Mouse (Mus musculus): ENCODE measurements around the gene Eef1a1. TPM values are rescaled to one million over a fixed set of nuclear protein-coding genes. Genes with fewer than 3 reads are reported as not detected.

Gene Eef1a1
- polyA plus RNA-seq, 1 experiment: 3,172 TPM

GRCm38 (mm10) chr9:78429551-78429950 is 59.4 kb downstream of the Eef1a1 start:
- TF ChIP-seq CTCF (IDR thresholded peaks at IDR 0.05; ENCODE audit: insufficient read depth, low read length): no peak
- Histone ChIP-seq H3K4me1 (ENCODE audit: control insufficient read depth, insufficient read depth, low read length) (peaks cover 3% of the 10 kb centered on the region), H3K4me3 (replicated peaks; ENCODE audit: extremely low read depth, low read depth, low read length) (no peak overlapping the region)
- WGBS: 60% methylated on average over 2 of the region's 2 CpGs
- no peak for DNase-seq

- Histone ChIP-seq H3K4me1 (ENCODE audit: control insufficient read depth, insufficient read depth, low read length) (peaks cover 3% of the 10 kb centered on the region), H3K4me3 (replicated peaks; ENCODE audit: extremely low read depth, low read depth, low read length) (no peak overlapping the region)
- 77% methylated on average over 4 of the region's 4 CpGs for WGBS
- no peak for TF ChIP-seq CTCF (IDR thresholded peaks at IDR 0.05; ENCODE audit: insufficient read depth, low read length)
- no peak for TF ChIP-seq POLR2A (IDR thresholded peaks at IDR 0.05; ENCODE audit: borderline replicate concordance, extremely low read depth, low read depth, low read length)
- DNase-seq: no peak
These were observed 60.0 kb downstream of the Eef1a1 start for GRCm38 (mm10) chr9:78428870-78429432.

Other genes starting within 250 kb of the Eef1a1 start
- 1.4 TPM in 1 of 2 replicates, not detected in the other for gene Gm3776, start 232.0 kb downstream of the Eef1a1 start, polyA plus RNA-seq (2012; rRNA removed)
- not detected in 2 replicates for gene Gm10639, start 199.2 kb downstream of the Eef1a1 start, polyA plus RNA-seq (2012; rRNA removed)
- gene Omt2a, start 174.4 kb downstream of the Eef1a1 start, polyA plus RNA-seq (2012; rRNA removed): not detected in 2 replicates
- gene Omt2b, start 161.6 kb downstream of the Eef1a1 start, polyA plus RNA-seq (2012; rRNA removed): not detected in 2 replicates
- gene Gsta2, start 133.4 kb downstream of the Eef1a1 start, polyA plus RNA-seq (2012; rRNA removed): 1.9 and 5.0 TPM in 2 replicates
- 0.22 TPM in 1 of 2 replicates, not detected in the other for gene Dppa5a, start 121.0 kb downstream of the Eef1a1 start, polyA plus RNA-seq (2012; rRNA removed)
- gene Ooep, start 110.4 kb downstream of the Eef1a1 start, polyA plus RNA-seq (2012; rRNA removed): 0.28 and 0.37 TPM in 2 replicates
- gene Ddx43, start 93.4 kb downstream of the Eef1a1 start, polyA plus RNA-seq (2012; rRNA removed): 0.05 and 0.06 TPM in 2 replicates
- 0.83 and 0.98 TPM in 2 replicates for gene Cgas, start 45.9 kb downstream of the Eef1a1 start, polyA plus RNA-seq (2012; rRNA removed)
- 9.9 and 10.3 TPM in 2 replicates for gene Mto1, start 40.9 kb downstream of the Eef1a1 start, polyA plus RNA-seq (2012; rRNA removed)
- gene Gm17324, start 40.4 kb downstream of the Eef1a1 start, polyA plus RNA-seq (2012; rRNA removed): 0.17 TPM in 1 of 2 replicates, not detected in the other
- 11.4 and 12.4 TPM in 2 replicates for gene Slc17a5, start 98.9 kb upstream of the Eef1a1 start, polyA plus RNA-seq (2012; rRNA removed)
- 0.42 and 1.6 TPM in 2 replicates for gene Cd109, start 126.4 kb upstream of the Eef1a1 start, polyA plus RNA-seq (2012; rRNA removed)

All from lung, adult 2 months (tissue).